Mouse (Mus musculus) forebrain, embryonic 11.5 days (tissue): ENCODE measurements around the gene Methig1. TPM values are rescaled to one million over a fixed set of nuclear protein-coding genes. Genes with fewer than 3 reads are reported as not detected.
"Not testable (repeated sequence)": the region's sequence is repeated elsewhere in the genome, so short reads cannot be mapped to it uniquely, and the experiment has no call there.

ENCODE experiments used
- ATAC-seq: fragments of 200-750 bp; cut with Nextera tagmentation; replicated peaks from 2 replicates; pipeline ENCODE4 v1.8.0; 2017; ENCODE audit warnings: moderate TSS enrichment; ENCODE audit not compliant: low FRiP score
- DNase-seq: peaks from one replicate; pipeline ENCODE4 v3.0.0-alpha.2; 2017; ENCODE audit warnings: low spot score
- H3K27ac ChIP-seq: fragments of 300-500 bp; sonication (generic); 2 replicates; pipeline ENCODE4 v1.5.1; 2014; ENCODE audit warnings: low read depth, low read length
- H3K27me3 ChIP-seq: fragments of 300-500 bp; sonication (generic); 2 replicates; pipeline ENCODE4 v1.6.1; 2014; ENCODE audit warnings: mild to moderate bottlenecking, low read length, mixed read lengths; ENCODE audit not compliant: control insufficient read depth, insufficient read depth
- H3K36me3 ChIP-seq: fragments of 300-500 bp; sonication (generic); 2 replicates; pipeline ENCODE4 v1.6.1; 2014; ENCODE audit warnings: mild to moderate bottlenecking, low read length, moderate library complexity, mixed read lengths; ENCODE audit not compliant: control insufficient read depth, insufficient read depth
- H3K4me1 ChIP-seq: fragments of 300-500 bp; sonication (generic); replicated peaks from 2 replicates; pipeline ENCODE4 v1.6.1; 2014; ENCODE audit warnings: low read length, mixed read lengths; ENCODE audit not compliant: control insufficient read depth, insufficient read depth
- H3K4me2 ChIP-seq: fragments of 300-500 bp; sonication (generic); 2 replicates; pipeline ENCODE4 v1.6.1; 2014; ENCODE audit warnings: low read depth, mild to moderate bottlenecking, low read length, moderate library complexity, mixed read lengths; ENCODE audit not compliant: severe bottlenecking
- H3K4me3 ChIP-seq: fragments of 300-500 bp; sonication (generic); 2 replicates; pipeline ENCODE4 v1.5.1; 2014; ENCODE audit warnings: low read depth, low read length
- H3K9ac ChIP-seq: fragments of 300-500 bp; sonication (generic); 2 replicates; pipeline ENCODE4 v1.6.1; 2014; ENCODE audit warnings: low read length
- H3K9me3 ChIP-seq: fragments of 300-500 bp; sonication (generic); 2 replicates; pipeline ENCODE4 v1.6.1; 2016; ENCODE audit warnings: low read length, mixed read lengths; ENCODE audit not compliant: control insufficient read depth
- WGBS: fragments of 180-500 bp; shearing (Covaris S2); extraction: QIAGEN DNeasy Blood & Tissue Kit; methylation state at CpG from one replicate; pipeline ENCODE4 v1.1.7; 2014; 5-methylcytosine and 5-hydroxymethylcytosine counted together
- polyA plus RNA-seq: library from polyadenylated mRNA; unstranded; fragments of >200 nt; fragmentation: Nextera tagmentation; extraction: Ambion mirVana; gene quantifications from 2 replicates; pipeline ENCODE4 v1.2.1, GENCODE M21; 2014

Gene Methig1
- polyA plus RNA-seq, 1 experiment from 2014 or later, result not detected

GRCm38 (mm10) chr15:100351501-100352060 is 1.4 kb upstream of the Methig1 start:
- Histone ChIP-seq H3K36me3 (no peaks in the 10 kb centered on the region), H3K4me1 (no peaks in the 10 kb centered on the region), H3K27ac (no peak overlapping the region), H3K9ac (no peak overlapping the region), H3K27me3 (no peaks in the 10 kb centered on the region), H3K4me2 (no peak overlapping the region), H3K9me3 (no peaks in the 10 kb centered on the region), H3K4me3 (no peak overlapping the region)
- WGBS, result 74% methylated on average over 6 of the region's 6 CpGs
- no peak for DNase-seq
- no peak for ATAC-seq

- H3K27me3 ChIP-seq, H3K9me3 ChIP-seq, H3K27ac ChIP-seq, DNase-seq, H3K4me3 ChIP-seq, H3K36me3 ChIP-seq, H3K4me2 ChIP-seq, H3K9ac ChIP-seq, ATAC-seq, H3K4me1 ChIP-seq: not testable (repeated sequence)
- 85% methylated on average over 12 of the region's 22 CpGs for WGBS
These were observed 450 bp downstream of the Methig1 start for GRCm38 (mm10) chr15:100353399-100353798.

DNA sequence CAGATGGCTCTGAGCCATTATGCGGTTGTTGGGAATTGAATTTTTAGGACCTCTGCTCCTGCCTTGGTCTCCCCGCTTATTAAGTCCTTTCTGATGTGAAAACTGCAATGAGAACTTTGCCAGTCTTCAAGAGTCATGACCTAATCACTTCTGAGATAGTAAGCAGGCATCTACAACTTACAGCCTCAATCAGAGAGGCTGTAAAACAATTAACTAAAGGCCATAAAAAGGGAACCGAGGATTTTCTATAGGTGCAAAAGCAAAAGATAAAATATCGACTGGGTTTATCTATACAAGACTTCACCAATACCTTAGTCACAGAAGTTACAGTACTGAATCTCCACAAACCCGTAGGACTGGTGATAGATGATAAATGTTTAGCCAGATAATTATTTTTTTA is 2.9 kb downstream of the Methig1 start:
- no peak for DNase-seq
- no peak overlapping the region for H3K4me3 ChIP-seq
- no peak overlapping the region for H3K27ac ChIP-seq
- no peaks in the 10 kb centered on the region for H3K4me1 ChIP-seq
- WGBS, result 91% methylated on average over 5 of the region's 5 CpGs
- H3K36me3 ChIP-seq, result no peaks in the 10 kb centered on the region
- H3K27me3 ChIP-seq, result no peaks in the 10 kb centered on the region
- ATAC-seq, result no peak
- H3K4me2 ChIP-seq, result no peak overlapping the region
- no peak overlapping the region for H3K9ac ChIP-seq
- no peaks in the 10 kb centered on the region for H3K9me3 ChIP-seq

- no peak within 1 kb of the TSS for H3K4me2 ChIP-seq
- H3K4me3 ChIP-seq, result no peak within 1 kb of the TSS
- no peaks in the 10 kb centered on the region for H3K36me3 ChIP-seq
- ATAC-seq, result no peak
- no peak within 1 kb of the TSS for H3K27ac ChIP-seq
- DNase-seq, result no peak
- H3K27me3 ChIP-seq, result no peaks in the 10 kb centered on the region
- no peaks in the 10 kb centered on the region for H3K4me1 ChIP-seq
- H3K9ac ChIP-seq, result no peak within 1 kb of the TSS
- WGBS, result 87% methylated on average over 7 of the region's 7 CpGs
- H3K9me3 ChIP-seq, result no peaks in the 10 kb centered on the region
These were observed 11.3 kb downstream of the Methig1 start, which contains the start of gene Higd1c for GRCm38 (mm10) chr15:100364242-100364641. Gene Higd1c (plus strand): TSS chr15:100364542.

DNA sequence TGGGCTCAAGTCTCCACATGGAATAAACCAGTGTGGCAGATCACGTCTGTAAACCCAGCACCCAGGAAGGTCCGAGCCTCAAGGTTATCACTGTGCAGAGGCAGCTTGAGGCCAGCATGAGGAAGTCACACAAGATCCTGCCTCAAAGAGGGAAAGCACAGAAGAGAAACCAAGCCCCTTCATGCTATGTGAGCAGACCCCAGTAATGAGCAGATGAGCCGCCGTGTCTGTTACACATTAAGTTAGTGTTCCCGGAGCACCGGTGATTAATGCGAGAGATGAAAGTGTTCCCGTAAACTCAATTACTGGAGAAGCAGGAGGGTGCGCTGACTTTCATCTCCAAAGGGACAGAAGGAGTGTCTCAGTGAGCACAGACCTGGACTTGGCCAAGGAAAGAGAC is 13.0 kb downstream of the Methig1 start:
- not testable (repeated sequence) for ATAC-seq, H3K9ac ChIP-seq, H3K4me1 ChIP-seq, H3K27me3 ChIP-seq, H3K9me3 ChIP-seq, H3K36me3 ChIP-seq, H3K4me2 ChIP-seq, H3K4me3 ChIP-seq, H3K27ac ChIP-seq
- DNase-seq, result peak; percentile 14
- 80% methylated on average over 9 of the region's 9 CpGs for WGBS

DNA sequence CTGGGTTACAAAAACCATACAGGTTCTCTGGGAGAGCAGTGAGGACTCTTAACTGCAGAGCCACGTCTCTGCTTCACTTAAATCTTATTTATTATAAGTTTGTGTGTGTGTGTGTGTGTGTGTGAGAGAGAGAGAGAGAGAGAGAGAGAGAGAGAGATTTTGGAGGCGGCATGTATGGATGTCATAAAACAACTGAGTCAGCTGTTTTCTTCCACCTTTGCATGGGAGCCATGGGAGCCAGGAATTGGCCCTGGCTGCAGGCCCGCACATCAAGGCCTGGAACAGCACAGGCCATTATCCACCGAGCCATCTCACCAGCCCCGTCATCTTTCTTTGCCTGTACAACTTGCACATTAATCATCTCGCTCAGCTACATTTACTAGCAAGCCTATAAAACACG is 14.2 kb downstream of the Methig1 start:
- no peak for ATAC-seq
- H3K4me2 ChIP-seq, result no peak overlapping the region
- no peak overlapping the region for H3K9ac ChIP-seq
- no peak for DNase-seq
- no peaks in the 10 kb centered on the region for H3K27me3 ChIP-seq
- no peaks in the 10 kb centered on the region for H3K9me3 ChIP-seq
- 85% methylated on average over 7 of the region's 7 CpGs for WGBS
- no peaks in the 10 kb centered on the region for H3K36me3 ChIP-seq
- H3K4me3 ChIP-seq, result no peak overlapping the region
- no peak overlapping the region for H3K27ac ChIP-seq
- no peaks in the 10 kb centered on the region for H3K4me1 ChIP-seq

- Histone ChIP-seq H3K4me3 (no peak overlapping the region), H3K9ac (no peak overlapping the region), H3K36me3 (no peaks in the 10 kb centered on the region), H3K4me1 (no peaks in the 10 kb centered on the region), H3K4me2 (no peak overlapping the region), H3K27ac (no peak overlapping the region), H3K9me3 (no peaks in the 10 kb centered on the region), H3K27me3 (no peaks in the 10 kb centered on the region)
- DNase-seq (peak; percentile 71), ATAC-seq (no peak)
- WGBS, result 44% methylated on average over 5 of the region's 5 CpGs
These were observed 22.1 kb downstream of the Methig1 start for GRCm38 (mm10) chr15:100375066-100375465.

DNA sequence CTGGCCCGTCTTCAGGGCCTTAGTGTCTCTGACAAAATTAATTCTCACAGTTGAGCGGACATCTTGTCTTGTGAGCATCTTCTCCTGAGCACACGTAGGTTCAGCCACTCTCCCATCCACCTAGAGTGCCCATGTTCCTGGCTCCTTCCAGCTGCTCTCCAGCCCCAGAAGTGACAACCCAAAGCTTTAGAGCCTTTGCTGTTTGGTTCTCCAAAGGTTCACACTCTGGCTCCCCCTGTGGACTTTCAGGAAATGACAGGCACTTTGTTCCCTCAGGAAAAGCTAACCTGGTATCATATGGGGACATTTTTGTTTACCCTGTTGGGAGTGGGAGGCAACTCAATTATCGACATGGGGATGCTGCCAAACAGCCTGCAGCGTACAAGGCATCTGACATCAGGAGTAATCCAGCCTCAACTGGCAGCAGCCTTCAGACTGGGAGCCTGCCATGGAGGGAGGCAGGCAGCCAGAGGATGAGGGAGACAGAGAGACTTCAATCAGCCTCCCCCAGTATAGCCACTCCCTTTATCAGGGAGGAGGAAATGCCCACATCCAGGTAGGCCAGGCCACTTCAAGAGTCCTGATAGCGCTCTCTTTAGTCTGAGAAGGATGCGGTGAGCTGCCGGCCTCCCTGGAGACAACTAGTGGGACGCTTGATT is 25.0 kb downstream of the Methig1 start:
- H3K4me3 ChIP-seq, H3K36me3 ChIP-seq, H3K27ac ChIP-seq, H3K9me3 ChIP-seq, H3K4me1 ChIP-seq, DNase-seq, H3K27me3 ChIP-seq, ATAC-seq, H3K4me2 ChIP-seq, H3K9ac ChIP-seq: not testable (repeated sequence)
- WGBS, result 31% methylated on average over 3 of the region's 9 CpGs

GRCm38 (mm10) chr15:100379658-100380057 is 26.7 kb downstream of the Methig1 start:
- 91% methylated on average over 8 of the region's 8 CpGs for WGBS
- ATAC-seq (no peak), DNase-seq (peak; percentile 23)
- H3K4me3 ChIP-seq, result no peak overlapping the region
- no peaks in the 10 kb centered on the region for H3K9me3 ChIP-seq
- H3K9ac ChIP-seq, result no peak overlapping the region
- H3K4me1 ChIP-seq, result no peaks in the 10 kb centered on the region
- no peaks in the 10 kb centered on the region for H3K36me3 ChIP-seq
- no peak overlapping the region for H3K4me2 ChIP-seq
- H3K27ac ChIP-seq, result no peak overlapping the region
- H3K27me3 ChIP-seq, result no peaks in the 10 kb centered on the region
